Mouse (Mus musculus) adrenal gland, adult 2 months (tissue): ENCODE measurements at regions not wholly inside any gene's neighbourhood (a gene's known extent, or its start where the extent isn't known, plus 50 kb on each side); places are given as distances from the start of the nearest gene placed in this dataset.

Experiments
- DNase-seq: peaks from one replicate; pipeline ENCODE4 v3.0.0; 2021

- no peak for DNase-seq
Observed at GRCm38 (mm10) chr9:103813791-103814190, 52.2 kb upstream of the Tmem108 start.

GRCm38 (mm10) chr9:103818998-103819397 is 57.4 kb upstream of the Tmem108 start:
- peak; percentile 32 for DNase-seq

GRCm38 (mm10) chr9:103821632-103822031 is 60.0 kb upstream of the Tmem108 start:
- DNase-seq, result no peak

GRCm38 (mm10) chr9:103823491-103823890 is 61.9 kb upstream of the Tmem108 start:
- no peak for DNase-seq

- no peak for DNase-seq
Observed at GRCm38 (mm10) chr9:103841199-103841598, 79.6 kb upstream of the Tmem108 start.

GRCm38 (mm10) chr9:103843836-103844235 is 82.2 kb upstream of the Tmem108 start:
- no peak for DNase-seq

GRCm38 (mm10) chr9:103845916-103846457 is 84.3 kb upstream of the Tmem108 start:
- DNase-seq, result no peak

- DNase-seq, result no peak
Observed at GRCm38 (mm10) chr9:103847931-103848330, 86.3 kb upstream of the Tmem108 start.

- no peak for DNase-seq
Observed at GRCm38 (mm10) chr9:103849079-103849478, 87.4 kb upstream of the Tmem108 start.

- no peak for DNase-seq
Observed at GRCm38 (mm10) chr9:103852691-103853090, 91.1 kb upstream of the Tmem108 start.

GRCm38 (mm10) chr9:103860658-103861377 is 99.2 kb upstream of the Tmem108 start:
- DNase-seq, result no peak

GRCm38 (mm10) chr9:103862493-103862892 is 100.9 kb upstream of the Tmem108 start:
- no peak for DNase-seq

- no peak for DNase-seq
Observed at GRCm38 (mm10) chr9:103867433-103868209, 106.0 kb upstream of the Tmem108 start.

GRCm38 (mm10) chr9:103869276-103869675 is 107.6 kb upstream of the Tmem108 start:
- DNase-seq, result no peak

- no peak for DNase-seq
Observed at GRCm38 (mm10) chr9:103872119-103872518, 110.5 kb upstream of the Tmem108 start.

GRCm38 (mm10) chr9:103873876-103874275 is 112.2 kb upstream of the Tmem108 start:
- DNase-seq, result no peak

GRCm38 (mm10) chr9:103877851-103878250 is 116.2 kb upstream of the Tmem108 start:
- no peak for DNase-seq

- DNase-seq, result no peak
Observed at GRCm38 (mm10) chr9:103892827-103893226, 109.5 kb upstream of the Nphp3 start.

GRCm38 (mm10) chr9:103894376-103894775 is 108.0 kb upstream of the Nphp3 start:
- DNase-seq, result no peak

- peak; percentile 34 for DNase-seq
Observed at GRCm38 (mm10) chr9:103899311-103899710, 103.0 kb upstream of the Nphp3 start.

GRCm38 (mm10) chr9:103911347-103911746 is 91.0 kb upstream of the Nphp3 start:
- no peak for DNase-seq

GRCm38 (mm10) chr9:103915126-103915525 is 87.2 kb upstream of the Nphp3 start:
- no peak for DNase-seq

GRCm38 (mm10) chr9:103917771-103918170 is 84.6 kb upstream of the Nphp3 start:
- DNase-seq, result no peak
